Mouse (Mus musculus) heart, adult 11 months (tissue): ENCODE results near the gene Hspa12b.

Experiments used
- DNase-seq: peaks from one replicate; pipeline ENCODE4 v3.0.0; 2022

Gene Hspa12b

DNA sequence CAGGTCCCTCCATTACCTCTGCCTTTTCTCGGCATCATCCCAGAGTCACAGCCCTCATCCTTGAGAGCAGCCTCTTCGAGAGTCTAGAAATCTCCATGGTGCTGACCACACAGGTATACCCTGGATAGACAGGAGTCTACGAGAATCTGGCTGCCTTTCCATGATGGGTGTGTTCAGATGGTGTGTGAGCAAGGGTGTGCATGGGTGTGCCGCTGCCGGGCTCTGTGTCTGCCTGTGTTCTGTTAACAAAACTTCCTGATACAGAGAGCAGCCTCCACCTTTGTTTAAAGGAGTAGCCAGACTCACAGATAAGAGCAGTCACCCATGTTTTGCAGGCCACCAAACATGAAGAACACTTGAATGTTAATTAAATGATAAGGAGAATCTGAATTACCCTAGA lies 2.8 kb downstream of the Hspa12b start:
- peak; percentile 97 for DNase-seq

DNA sequence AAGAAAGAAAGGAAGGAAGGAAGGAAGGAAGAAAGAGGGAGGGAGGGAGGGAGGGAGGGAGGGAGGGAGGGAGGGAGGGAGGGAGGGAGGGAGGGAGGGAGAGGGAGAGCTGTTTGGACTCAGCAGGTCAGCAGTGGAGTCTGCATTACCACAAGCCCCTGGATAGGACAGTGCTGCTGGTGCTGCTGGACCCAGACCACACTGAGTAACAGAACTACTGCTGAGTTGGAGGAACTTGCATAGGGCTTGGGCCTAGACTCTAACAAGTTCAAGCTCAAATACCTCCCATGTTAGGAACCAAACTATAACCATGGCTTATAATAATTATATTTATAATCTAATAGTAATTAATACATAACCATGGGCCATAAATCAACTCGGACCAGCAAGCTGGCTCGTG lies 3.8 kb downstream of the Hspa12b start:
- peak; percentile 75 for DNase-seq

- DNase-seq, result peak; percentile 80
These were observed 5.2 kb downstream of the Hspa12b start for GRCm38 (mm10) chr2:131132111-131132888.

- peak; percentile 85 for DNase-seq
These were observed 6.0 kb downstream of the Hspa12b start, which contains the start of gene Gm11037 for GRCm38 (mm10) chr2:131132930-131133547. TSS of gene Gm11037 (plus strand) at chr2:131133497.

GRCm38 (mm10) chr2:131134381-131134780 lies 7.3 kb downstream of the Hspa12b start:
- peak; percentile 99 for DNase-seq

DNA sequence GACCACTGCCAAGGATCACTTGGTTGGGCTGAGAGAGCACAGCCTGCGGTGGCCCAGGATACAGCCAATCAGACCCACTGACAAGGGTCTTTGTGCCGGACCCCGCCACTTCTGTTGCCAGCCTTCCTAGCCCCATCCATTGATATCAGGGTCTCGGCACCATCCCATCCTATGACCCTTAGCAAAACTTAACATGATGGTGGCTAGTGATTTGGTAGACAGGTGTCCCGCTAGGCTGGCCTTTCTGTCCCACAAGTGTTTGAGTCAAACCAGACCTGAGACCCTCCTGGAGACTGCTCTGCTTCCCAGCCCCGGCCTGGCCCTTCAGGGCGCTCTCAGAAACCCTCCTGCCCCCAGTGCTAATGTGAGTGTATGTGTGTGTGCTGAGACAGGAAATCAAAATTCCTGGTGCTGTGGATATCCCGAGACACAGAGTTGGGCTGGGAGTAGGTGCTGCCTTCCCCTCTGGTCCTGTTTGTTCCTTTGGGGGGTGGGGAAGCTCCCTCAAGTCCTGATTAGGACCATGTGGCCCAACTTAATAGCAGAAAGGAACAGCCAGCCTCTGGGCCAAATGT lies 7.8 kb downstream of the Hspa12b start:
- peak; percentile 94 for DNase-seq

DNA sequence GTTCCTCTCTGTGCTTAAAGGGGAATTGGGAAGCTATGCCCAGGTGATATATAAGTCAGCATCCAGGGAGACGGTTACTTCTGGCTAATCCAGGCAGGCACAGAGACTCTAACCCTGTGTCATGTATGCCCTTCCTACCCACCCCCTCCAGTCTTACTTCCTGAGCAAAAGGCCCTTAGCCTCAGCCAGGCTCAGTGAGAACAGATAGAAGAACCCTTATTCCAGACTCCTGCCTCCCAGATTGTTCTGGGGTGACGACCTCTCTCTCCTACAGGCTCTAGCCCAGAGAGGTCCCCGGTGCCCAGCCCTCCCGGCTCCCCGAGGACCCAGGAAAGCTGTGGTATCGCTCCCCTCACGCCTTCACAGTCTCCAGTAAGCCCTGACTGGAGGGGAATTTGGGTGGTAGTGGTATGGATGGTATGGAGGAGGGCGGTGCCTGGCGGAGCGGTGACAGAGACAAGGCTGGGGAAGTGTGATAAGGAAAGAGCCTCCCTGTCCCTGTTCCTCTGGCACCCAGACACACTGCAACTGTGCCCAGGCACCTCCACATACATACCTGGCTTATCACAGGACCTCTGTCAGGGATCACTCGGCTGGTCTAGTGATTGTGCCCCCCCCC lies 8.6 kb downstream of the Hspa12b start:
- DNase-seq, result peak; percentile 88

- DNase-seq, result peak; percentile 90
These were observed 11.2 kb downstream of the Hspa12b start for GRCm38 (mm10) chr2:131138296-131138695.

GRCm38 (mm10) chr2:131138760-131139159 lies 11.7 kb downstream of the Hspa12b start:
- DNase-seq, result peak; percentile 88

- peak; percentile 89 for DNase-seq
These were observed 12.2 kb downstream of the Hspa12b start for GRCm38 (mm10) chr2:131139287-131139686.

DNA sequence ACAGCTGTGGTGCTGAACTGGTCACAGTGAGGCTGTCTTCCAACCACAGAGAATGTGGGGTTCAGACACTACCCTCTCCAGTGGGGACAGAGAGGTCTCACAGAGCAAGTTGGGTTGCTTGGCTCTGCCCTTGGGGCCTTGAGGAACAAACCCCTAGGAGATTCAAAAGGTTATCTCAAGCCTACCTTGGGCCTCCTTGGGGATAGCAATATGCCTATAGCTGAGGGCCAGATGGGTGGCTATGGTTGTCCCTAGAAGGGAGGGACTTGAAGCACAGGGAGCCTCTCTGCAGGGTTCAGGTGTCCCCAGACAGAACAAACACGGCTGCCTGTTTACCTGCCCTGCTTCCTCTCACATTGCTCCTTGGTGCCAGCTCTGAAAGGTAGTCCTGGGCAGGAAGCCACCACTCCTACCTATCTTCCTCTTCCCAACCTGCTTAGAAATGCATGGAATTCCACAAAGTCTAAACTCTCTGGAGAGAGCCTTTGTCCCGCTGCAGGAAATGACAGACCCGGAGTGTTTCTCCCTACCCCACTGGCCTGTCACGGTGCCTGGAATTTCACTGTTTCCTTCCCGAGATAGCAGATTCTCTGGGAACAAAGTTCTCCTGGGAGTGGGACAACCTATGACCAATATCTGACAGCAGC lies 12.9 kb downstream of the Hspa12b start:
- DNase-seq, result peak; percentile 99

DNA sequence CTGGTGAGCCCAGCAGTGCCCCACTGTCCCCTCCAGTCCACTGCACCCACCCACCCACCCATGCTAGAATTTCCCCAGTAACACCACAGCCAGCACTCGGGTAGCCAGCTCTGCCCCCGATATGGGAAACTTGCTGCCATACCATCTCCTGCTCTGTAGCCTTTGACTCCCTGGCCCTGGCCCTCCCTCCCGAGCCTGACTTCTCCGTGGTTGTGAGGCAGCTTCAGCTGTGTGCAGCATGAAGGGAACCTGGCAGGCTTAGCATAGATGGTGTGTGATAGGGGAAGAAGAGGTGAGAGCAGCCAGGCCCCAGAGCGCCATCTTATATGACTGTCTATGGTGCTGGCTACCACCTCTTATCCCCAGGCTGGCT lies 13.4 kb downstream of the Hspa12b start:
- DNase-seq, result no peak

- peak; percentile 89 for DNase-seq
These were observed 14.4 kb downstream of the Hspa12b start for GRCm38 (mm10) chr2:131141336-131141986.

DNA sequence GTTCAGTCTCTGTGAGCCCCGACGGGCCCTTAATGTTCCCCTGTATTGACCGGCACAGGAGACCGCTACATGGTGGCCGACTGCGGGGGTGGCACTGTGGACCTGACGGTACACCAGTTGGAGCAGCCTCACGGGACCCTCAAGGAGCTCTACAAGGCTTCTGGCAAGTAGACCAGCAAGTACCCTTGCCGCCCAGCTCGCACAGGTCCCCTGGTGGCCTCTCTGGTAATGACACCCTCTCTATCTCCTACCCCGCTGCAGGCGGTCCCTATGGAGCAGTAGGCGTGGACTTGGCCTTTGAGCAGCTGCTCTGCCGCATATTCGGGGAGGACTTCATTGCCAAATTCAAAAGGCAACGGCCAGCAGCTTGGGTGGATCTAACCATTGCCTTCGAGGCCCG lies 15.5 kb downstream of the Hspa12b start:
- peak; percentile 98 for DNase-seq

DNA sequence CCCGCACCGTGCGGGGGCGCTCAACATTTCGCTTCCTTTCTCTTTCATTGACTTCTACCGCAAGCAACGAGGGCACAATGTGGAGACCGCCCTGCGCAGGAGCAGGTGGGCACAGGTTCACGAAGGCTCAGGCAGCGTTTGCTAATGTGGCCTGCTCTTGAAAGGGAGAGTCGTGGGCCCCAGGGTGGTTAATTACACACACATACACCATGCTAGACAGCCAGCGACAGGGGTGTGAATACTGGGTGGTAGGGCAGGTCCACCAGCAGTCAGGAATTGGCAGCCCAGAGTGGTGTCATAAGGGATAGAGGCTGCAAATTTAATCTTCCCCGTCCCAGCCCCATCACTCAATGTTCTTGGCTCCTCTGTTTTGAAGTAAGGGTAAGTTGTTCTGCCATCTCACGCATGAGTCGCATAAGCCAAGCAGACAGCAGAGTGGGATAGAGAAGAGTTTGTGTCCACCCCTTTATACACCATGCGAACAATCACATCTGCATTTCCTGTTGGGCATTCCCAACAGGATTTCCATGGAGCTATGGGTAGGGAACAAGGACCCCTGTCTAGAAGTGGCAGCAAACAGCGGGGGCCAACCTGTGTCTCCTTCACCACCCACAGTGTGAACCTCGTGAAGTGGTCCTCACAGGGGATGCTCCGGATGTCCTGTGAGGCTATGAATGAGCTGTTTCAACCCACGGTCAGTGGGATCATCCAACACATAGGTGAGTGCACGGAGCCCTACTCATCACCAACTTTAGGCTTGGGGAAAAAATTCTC lies 16.1 kb downstream of the Hspa12b start:
- peak; percentile 92 for DNase-seq

DNA sequence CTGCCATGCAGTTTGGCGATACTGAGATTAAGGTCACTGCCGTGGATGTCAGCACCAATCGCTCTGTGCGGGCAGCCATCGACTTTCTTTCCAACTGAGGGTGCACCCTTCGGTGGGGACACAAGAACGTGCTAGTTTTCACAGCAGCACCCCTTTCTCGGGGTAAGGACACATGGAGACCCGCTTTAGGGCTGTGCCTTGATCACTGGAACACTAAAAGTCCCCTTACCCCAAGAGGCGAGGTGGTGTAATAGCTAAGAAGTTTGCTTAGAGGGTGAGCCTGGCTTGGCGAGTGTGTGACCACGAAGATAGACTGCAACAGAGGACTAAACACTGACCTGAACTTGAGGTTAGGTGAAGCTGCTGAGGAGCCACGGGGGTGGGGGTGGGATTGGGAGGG lies 18.0 kb downstream of the Hspa12b start:
- no peak for DNase-seq

- no peak for DNase-seq
These were observed 18.5 kb downstream of the Hspa12b start for GRCm38 (mm10) chr2:131145536-131145935.

- peak; percentile 93 for DNase-seq
These were observed 19.3 kb downstream of the Hspa12b start for GRCm38 (mm10) chr2:131146193-131147042.

GRCm38 (mm10) chr2:131147043-131147365 lies 19.9 kb downstream of the Hspa12b start:
- DNase-seq, result no peak

DNA sequence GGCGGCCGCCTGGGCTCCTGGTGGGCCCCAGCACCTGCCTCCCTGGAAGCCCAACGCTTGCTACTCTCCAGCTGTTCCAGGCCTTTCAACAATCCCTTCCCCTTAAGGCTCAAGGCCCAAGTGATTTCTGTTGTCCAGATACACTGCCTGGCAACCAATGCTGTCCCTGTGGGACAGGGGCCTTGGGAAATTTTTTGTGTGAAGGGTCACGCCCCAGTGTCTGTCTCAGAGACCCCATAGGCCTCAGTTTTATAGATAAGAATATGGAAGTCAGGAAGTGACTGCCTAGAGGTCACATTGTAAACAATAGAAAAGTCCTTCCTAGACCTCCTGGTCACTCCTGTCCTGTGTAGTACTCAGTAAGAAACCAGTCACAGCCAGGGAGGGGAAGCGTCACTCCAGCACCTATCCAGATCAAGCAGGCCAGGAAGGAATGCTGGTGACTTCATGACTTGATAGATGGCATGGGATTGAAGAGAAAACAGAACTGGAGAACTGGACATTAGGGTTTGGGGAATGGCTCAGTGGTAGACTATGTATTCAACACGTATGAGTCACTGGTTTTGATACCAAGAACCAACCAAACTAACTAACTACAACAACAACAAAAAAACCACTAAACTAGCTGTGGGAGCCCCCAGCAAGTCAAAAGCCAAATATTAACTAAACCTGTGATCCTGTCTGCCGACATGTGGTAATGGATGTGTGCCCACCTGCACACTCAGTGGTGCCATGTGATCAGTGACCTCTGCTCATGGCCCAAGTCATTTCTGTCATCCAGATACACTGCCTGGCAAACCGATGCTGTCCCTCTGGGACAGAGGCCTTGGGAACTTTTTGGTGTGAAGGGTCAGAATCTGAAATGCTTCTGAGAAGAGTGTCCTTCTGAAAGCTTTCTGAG lies 21.5 kb downstream of the Hspa12b start:
- peak; percentile 93 for DNase-seq
